Mouse (Mus musculus) gastrocnemius, adult 18-20 months (tissue): ENCODE measurements at regions not wholly inside any gene's neighbourhood (a gene's known extent, or its start where the extent isn't known, plus 50 kb on each side); places are given as distances from the start of the nearest gene placed in this dataset.

Experiments
- DNase-seq: peaks from one replicate; pipeline ENCODE4 v3.0.0; 2021; ENCODE audit warnings: low spot score

DNA sequence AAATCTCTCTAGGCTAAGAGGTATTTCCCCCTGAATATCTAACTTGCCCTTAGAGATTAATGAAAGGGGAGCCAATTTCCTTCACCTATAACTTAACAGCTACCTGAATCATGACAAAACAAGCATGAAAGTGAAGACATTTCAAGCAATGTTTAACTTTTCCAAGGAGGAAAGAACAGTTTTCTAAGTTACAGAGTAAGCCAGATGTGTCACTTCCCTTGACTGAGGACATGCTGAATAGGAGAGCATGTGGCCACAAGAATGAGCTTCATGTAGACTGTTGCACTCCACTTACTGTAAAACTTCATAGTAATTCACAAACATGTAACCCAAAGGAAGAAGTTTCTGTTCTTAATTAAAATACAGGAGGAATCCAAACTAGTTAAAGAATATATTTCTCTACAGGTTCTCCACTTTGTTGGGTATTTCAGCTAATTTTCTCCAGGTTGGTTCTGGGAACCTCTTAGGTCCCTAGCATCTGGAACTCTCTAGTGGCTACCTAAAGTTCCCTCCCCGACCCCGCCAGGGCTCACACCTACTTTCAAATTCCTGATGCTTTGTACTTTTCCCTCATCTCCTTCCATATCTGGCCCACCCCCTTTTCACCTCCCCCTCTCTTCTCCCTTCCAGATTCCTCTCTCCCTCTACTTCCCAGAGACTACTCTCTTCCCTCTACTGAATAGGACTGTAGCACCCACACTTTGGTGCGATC lies 142.0 kb upstream of the Tyrp1 start:
- no peak for DNase-seq

- no peak for DNase-seq
Observed at GRCm38 (mm10) chr4:80712698-80713097, 121.2 kb upstream of the Tyrp1 start.

DNA sequence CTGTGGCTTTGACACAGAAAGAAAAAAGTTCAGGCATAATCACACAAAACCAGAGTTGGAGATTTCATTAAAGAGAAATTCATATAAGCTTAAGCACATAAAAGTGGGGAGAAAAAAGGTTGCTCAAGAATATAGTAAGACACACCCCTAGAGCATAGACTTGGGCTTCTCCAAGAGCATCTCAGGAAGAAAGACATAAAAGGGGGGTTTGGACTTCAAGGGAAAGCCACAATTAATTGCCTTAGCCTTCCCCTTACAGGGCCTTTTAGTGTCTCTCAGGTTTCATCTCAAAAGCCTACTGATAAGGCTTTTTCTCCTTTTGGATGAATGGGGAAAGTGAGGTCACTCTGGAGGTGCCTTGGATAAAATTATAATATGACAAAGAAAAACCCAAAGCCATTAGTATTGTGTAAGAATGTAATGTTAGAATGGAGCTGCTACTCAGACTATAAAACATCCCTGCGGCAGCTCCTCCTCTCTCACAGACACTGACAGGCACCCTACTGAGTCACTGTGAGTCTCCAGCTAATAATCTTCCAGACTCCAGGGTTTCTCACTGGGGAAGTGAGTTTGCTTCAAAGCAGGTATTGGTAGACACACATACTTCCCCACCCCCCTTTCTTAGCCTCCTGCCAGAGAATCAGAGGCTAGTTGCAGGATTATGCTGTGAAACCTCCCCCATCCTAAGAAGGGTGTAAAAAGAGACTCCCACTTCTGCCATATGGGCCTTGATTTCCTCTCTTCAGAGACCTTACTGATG lies 88.8 kb upstream of the Tyrp1 start:
- DNase-seq: no peak

- DNase-seq: no peak
Observed at GRCm38 (mm10) chr4:80752259-80752658, 81.7 kb upstream of the Tyrp1 start.

DNA sequence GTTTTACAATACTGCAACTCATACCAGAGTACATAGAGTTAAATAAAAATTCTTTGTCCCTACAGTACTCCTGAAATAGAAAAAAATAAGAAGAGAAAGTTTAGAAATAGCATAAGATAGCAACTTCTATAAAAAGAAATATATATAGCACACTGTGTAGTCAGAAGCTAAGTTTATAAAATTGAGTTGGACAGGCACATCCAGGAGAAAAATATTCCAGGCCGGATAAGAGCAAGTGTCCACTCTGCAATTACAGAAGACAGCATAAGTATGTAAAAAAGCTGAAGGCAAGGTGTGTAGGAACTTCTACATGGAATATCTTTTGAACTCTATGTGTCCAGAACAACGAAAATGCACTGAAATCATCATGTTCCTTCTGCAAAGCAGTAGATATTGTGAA lies 77.8 kb upstream of the Tyrp1 start:
- DNase-seq: no peak

- DNase-seq: no peak
Observed at GRCm38 (mm10) chr4:80764024-80764423, 69.9 kb upstream of the Tyrp1 start.

- peak; percentile 34 for DNase-seq
Observed at GRCm38 (mm10) chr4:80765781-80766180, 68.1 kb upstream of the Tyrp1 start.

GRCm38 (mm10) chr4:80767447-80767846 lies 66.5 kb upstream of the Tyrp1 start:
- no peak for DNase-seq
